Mouse (Mus musculus) urinary bladder, adult 18-20 months (tissue): ENCODE results near the gene Trim75.
"Not testable (repeated sequence)": the region's sequence is repeated elsewhere in the genome, so short reads cannot be mapped to it uniquely, and the experiment has no call there.

Source experiments
- DNase-seq, 2 experiments: peaks; one replicate each; pipeline ENCODE4 v3.0.0; 2022; ENCODE audit warnings: low spot score in 2 of 2, mixed read lengths in 2 of 2

Gene Trim75

DNA sequence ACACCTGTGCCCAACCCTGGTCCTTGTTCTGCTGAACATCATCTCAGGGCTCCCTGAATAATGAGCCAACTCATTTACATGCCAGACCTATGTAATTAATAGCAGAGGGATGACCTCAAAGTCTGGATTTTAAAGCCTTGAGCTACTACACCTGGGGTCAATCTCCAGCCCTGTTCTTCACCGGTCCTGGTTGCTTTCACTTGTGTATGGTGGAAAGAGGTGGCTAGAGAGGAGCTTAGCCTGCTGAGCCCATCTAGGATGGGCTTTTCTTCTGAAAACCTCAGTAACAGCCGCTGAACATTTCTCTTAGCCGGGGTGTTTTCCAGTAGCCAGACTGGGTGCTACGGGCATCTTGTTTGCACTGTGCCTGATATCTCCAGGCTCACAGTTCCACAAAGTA lies at the start of gene Trim75:
TSS of gene Trim75 (minus strand) at position 101 of the 400 bp plus-strand sequence.
- DNase-seq, result no peak

DNA sequence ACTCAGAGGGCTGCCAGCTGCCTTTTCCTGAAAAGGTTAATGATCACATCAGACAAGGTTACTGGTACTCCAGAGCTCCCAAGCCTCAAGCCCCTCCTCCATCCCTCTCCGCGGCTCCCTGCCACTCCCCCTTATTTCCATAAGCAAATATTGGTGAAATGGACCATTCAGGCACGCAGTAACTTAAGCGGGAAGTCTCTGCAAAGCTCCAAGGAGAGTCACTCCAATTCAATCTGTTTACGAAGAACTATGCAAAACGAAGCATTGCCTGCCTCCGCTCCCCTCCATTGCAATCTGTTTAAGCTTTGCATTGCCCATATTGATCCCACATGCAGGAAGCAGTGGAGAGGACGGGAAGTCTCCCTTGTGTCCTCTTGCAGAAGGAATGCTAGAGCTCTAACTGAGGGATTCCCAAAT lies 49.5 kb upstream of the Trim75 start, which contains the start of gene Apela:
TSS of gene Apela (minus strand) at position 220 of the 417 bp plus-strand sequence.
- no peak for DNase-seq

DNA sequence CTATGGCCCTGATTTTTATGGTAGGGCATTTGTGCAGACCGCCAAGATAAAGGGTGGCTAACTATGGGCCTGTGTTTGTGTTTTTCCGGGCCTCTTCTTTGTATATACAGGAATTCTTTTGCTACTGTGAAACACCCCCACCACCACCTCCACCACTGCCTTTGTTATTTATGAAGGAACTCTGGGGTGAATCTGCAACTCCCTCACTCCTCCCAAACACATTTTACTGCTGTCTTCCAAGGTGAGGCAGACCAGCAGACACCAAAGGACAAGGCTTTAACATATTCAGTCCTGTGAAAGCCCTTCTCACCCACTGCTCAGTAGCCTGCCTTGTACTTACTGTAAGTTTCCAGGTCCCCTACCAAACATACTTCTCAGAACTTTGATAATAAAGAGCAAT lies 46.5 kb upstream of the Trim75 start:
- no peak for DNase-seq

DNA sequence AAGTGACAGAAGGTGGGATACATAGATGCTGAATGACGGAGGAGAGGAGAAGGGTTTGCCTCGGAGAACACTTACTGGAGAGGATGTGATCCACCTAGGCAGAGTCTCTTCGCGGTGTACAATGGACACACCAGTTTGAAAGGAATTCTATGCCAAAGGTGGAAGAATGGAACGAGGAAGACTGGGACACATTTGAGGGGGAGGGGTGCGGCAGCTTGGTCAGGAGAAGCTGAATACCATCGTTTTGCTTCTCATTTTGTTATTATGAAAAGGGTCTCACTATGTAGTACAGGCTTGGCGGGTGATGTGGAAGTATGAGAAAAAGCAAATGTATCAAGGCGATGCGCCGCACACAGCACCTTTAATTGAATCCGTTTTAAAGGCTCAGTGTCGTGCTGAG lies 45.4 kb upstream of the Trim75 start:
- no peak for DNase-seq

DNA sequence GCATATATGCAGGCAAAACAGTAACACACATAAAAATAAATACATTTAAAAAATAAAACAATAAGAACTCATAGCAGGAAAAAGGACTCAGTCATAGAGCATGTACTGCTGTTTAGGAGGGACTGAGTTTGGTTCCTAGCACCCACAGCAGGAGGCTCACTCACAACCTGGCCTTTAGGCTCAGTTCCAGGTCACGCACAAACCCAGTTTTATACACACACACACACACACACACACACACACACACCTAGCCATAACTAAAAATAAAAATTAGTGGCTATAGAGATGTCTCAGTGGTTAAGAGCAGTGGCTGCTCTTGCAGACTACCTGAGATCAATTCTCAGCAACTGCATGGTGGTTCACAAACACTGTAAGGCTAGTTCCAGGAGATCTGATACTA lies 44.5 kb upstream of the Trim75 start:
- no peak for DNase-seq

DNA sequence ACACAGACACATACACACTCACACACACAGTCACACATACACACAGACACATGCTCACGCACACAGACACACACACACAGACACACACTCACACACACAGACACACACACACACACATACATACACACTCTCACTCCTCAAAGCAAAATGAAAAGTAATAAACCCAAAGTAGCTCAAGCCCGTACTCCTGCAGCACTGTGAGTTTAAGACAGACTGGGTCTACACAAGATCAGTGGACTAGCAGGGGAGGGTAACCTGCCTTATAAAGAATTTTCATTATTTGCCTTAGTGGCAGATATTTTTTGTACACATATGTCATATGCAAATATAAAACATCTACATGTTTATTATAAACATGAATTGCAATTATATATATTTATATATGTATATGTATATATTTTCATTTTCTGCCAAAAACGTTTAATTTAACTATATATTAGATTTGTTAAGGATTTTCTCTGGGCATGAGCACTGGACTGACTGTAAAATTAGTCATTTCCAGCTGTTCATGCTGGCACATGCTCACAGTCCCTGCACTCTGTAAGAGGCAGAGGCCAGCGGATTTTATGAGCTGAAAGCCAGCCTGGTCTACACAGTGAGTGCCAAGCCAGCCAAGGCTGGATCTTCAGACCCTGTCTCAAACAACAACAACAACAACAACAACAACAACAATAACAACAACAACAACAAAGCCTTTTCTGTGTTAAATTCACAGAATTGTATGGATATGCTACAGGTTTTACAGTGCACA lies 43.3 kb upstream of the Trim75 start:
- DNase-seq, result no peak

DNA sequence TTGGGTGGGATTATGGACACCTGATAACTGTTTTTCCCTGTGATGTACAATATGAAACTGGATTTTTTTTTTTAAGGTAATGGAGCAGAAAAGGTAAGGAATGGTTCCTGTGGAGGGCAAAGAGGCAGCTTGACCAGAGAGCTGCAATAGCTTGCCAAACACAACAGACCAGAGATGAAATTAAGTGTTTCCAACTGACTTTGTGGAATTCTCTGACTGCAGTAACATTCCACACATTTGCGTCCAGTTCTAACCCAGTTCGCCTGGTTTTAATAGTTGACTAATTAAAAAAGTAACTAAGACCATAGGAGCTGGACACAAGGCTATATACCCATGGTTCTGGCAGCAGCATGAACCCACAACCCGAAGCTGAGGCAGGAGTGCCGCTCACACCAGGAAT lies 42.1 kb upstream of the Trim75 start:
- no peak for DNase-seq

DNA sequence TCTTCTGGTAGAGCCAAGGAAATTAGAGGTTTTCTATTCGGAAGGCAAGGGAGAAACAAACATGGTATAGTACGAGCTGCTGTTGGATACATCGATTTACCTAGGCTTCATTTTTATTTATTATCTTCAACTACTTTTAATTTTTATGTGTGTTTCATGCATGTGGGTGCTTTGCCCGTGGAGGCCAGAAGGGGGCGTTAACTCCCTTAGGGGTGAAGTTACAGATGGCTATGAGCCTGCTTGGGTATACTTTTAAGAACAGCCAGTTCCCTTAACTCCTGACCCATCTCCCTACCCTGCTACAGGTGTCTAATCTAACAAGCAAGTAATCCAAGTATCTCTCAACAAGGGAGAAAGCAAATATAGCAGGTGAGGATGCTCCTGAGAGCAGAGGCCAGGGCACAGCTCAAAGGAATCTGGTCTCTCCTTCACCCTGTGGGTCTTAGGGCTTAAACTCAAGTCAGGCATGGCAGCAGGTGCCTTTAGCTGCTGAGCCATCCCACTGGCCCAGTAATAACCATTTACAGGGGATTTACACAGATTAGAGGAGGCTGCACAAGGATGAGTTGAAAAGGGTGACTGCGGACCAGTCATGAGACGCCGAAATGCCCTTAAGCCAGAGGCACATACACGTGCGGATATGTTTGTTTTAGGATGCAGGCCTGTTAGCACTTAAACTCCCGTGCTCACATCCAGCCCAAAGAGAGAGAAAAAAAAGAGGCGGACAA lies 41.5 kb upstream of the Trim75 start:
- no peak for DNase-seq

DNA sequence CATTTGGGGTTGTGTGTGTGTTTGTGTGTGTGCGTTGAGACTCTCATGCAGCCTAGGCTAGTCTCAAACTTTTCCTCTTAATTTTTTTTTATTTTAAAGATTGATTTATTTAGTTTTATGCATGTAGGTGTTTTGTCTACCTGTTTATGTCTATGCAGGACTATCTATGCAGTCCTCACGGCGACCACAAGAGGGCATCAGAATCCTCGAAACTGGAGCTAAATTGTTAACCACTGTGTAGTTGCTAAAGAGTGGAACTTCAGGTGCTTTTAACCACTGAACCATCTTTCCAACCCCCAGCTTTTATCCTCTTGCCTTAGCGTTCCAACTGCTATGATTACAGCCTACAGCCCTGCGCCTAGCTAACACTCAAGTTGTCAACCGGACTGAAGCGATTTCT lies 34.9 kb upstream of the Trim75 start:
- DNase-seq, result peak; percentile 20 to 64

DNA sequence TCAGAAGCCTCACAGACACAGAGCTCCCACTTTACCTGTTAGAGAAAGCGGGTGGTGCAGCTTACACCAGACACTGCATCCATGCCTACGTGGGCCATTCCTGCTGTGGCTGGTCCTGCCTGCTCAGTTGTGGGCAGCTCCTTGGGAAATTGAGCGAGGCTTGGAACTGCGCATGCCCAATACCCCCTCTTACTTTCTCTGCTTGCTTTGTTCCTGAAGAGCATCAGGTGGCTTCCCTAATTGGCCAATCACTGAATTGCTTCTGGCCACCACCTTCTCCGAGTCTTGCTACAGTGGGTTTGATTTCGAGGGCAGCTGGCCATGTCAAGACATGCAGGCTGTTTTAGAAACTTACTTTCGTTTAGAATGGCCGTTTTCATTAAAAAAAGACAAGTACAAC lies 30.8 kb upstream of the Trim75 start, which contains the start of the genes Trim61 and Trim60:
TSS of gene Trim61 (minus strand) at position 101 of the 400 bp plus-strand sequence.
TSS of gene Trim60 (minus strand) at position 162 of the 400 bp plus-strand sequence.
- DNase-seq, result no peak

DNA sequence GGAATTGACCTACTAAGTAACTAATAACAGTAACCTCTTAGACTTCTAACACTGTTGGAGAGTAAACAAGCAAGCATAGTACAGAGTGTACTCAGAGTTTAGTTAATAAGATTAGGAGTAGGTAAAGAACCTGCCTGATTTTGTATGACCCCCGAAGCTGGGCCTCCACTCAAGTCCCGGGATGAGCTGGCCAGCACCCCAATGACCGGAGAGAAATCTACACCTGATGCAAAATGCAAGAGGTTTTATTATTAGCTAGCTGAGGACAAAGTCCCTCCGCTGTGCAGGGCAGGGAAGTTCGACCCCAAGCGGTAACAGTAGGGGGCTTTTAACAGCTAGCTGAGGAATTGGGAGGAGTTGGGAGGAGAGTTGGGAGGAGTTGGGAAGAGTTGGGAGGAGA lies 20.0 kb upstream of the Trim75 start:
- not testable (repeated sequence) for DNase-seq

DNA sequence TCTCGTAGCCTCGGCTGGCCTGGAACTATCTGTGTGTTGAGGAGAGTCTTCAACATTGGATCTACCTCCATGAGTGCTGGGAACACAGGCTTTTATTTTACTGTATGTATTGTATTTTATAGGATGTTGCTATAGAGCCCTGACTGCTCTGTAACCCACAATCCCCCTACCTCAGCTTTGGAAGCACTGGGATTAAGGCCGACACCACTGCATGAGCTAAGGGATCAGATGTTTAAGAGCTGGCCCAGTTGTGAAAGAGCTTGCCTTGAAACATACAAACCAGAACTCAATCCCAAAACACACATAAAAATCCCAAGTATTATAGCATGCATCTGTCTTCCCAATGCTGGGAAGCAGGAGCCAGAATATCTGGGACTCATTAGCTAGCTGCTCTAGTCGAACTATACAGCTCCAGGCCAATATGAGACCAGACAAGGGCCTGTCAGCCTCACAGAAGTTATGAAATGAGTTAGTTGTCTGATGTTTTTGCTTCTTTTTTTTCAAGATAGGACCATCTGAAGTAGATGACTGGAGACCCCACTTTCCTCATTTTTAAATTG lies 11.3 kb upstream of the Trim75 start:
- no peak for DNase-seq

DNA sequence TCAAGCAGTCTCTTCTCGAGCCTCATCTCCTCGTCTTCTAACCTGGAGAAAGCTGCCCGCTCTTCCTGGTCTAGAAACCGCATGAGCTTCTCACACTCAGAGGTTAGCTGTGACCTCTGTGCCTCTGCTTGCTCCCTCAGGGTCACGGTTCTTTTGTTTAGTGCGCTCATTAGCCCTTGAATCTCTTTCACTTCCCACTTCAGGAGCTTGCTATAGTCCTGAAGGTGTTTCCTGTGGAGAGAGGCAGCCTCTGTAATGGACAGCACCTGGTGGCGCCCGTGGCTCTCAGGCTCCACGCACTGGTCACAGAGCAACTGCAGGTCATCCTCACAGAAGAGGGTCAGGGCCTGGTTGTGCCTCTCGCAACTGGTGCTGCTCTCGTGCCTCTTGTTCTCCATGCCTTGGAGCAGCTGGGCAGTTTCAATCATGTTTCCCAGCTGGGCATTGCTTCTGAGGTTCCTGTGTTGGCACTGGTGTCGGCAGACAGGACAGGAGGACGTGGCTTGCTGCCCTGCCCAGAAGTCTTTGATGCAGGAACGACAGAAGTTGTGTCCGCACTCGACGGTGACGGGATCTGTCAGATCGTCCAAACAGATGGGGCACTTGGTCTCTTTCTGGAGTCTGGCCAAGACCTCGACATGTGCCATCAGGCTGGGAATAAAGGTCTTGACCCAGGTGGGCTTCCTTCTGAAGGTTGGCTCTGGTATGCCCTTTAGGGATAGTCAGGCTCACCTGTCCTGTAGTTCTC lies 4.3 kb downstream of the Trim75 start:
- no peak for DNase-seq

DNA sequence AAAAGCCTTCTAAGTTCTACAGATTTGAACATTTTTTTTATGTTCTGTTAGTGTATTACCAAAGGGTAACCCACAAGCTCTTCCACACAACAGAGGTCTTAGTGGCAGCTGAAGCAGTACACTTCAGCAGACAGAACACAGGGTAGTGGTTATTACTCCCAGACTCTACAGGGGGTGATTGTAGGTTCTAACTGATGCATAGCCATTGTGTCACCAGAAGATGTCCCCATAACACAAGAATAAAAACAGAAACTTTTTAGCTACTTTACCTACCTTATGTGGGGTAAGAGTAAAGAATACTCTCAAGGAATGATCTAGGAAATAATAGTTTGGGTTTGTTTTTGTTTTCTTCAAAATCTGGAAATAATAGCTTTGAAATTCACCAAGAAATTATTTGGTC lies 24.8 kb downstream of the Trim75 start:
- no peak for DNase-seq

DNA sequence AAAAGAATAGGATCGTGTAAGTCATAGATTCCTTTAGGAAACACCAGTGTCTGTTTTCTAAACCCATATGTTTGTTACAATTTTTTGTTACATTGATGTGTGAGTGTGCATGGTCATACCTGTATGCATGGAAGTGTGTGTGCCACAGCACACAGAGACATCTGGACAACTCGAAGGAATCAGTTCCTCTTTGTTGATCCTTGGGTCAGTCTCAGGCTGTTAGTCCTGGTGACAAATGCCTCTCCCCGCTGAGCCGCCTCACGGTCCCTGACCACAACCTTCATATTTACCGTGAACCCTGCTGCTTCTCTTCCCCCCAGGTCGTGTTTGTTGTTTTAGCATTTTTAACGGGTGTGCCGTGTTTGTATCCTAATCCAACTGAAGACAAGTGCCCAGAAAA lies 28.6 kb downstream of the Trim75 start:
- DNase-seq, result no peak

DNA sequence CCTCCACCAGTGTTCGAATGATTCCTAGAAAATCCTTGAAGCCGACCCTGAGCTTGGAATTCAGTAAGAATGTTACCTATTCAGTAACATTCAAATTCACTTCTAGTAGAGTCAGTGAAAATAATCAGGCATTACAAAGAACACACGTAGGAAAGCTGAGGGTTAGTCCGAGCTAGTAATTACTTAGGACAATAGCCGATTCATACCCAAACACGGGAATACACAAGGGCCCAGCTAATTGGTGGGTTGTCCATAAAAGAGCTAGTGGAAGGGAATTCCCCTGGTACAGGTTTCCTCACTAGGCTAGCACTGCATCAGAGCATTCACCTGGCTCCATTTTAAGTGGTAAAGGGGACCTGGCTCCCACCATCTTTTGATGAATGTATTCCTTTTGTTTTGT lies 35.5 kb downstream of the Trim75 start:
- no peak for DNase-seq

DNA sequence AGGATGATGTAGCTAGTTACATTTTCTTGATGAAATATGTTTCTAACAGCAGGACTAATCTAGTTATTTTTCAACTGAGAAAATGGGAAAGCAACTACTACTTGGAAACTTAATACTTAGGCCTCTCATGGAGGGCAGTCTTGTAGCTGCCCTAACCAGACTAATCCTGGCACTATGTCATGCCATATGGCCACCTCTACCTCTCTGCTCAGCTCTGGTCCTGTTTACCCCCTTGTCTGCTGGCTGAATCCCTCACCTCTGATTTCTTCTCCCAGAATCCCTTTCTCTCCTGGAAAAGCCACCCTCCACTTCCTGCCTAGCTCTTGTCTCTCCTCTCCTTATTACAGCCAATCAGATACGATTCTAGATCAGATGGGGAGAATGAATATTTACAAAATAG lies 39.3 kb downstream of the Trim75 start:
- no peak for DNase-seq

DNA sequence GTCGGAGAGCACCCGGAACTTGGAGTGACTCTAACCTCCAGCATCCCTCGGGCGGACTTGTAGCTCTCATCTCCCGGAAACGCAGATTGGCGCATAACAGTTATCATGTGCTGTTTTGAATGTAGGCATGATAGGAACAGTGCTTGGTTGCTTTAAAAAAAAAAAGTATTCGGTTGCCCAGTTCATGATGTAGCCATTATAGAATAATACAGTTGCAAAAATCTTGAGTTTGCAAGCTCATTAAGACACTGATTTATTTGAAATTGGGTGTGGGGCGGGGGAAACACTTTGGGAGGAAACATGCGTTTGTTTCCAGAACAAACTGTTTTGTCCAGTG lies 40.0 kb downstream of the Trim75 start:
- DNase-seq, result no peak

DNA sequence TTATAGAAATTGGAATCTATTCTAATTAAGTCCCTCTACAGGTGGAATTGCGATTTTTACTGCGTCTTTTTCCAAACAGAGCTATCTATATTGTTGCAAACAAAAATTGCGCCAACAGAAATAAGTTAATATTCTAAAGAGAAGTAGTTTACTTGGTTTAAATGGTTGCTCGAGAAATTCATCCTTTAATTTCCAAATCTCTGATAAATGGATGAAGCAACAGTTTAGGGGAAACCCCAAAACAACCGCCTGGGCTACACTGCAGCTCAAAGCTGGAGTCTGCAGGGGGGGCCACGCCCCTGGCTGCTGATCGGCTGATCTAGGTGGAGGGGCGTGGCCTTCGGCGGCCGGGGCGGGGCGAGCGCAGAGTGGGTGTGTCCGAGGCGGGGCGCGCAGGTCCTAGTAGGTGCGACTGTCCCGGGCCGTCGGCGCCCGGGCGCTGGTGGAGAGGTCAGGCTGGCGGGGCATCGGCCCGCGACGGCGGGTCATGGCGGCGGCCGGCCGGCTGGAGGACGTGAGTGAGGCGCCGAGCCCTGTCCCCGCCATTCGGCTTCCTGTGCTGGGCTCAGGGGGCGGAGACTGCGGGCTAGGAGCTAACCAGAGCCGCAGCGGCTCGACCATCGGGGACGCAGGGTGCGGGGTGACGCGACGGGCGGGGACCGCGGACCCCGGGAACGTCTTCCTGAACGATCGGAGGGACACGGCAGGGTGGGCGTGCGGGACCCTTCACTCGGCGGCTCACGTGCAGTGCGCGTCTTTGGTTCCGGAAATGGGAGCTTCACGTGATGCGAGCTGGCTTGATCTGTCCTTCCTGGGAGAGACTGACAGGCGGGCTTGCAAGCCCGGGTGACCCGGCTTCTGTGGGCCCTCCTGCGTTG lies 40.6 kb downstream of the Trim75 start, which contains the start of gene Tmem192:
TSS of gene Tmem192 (plus strand) at position 366 of the 878 bp plus-strand sequence.
- peak; percentile 94 to 99 for DNase-seq

DNA sequence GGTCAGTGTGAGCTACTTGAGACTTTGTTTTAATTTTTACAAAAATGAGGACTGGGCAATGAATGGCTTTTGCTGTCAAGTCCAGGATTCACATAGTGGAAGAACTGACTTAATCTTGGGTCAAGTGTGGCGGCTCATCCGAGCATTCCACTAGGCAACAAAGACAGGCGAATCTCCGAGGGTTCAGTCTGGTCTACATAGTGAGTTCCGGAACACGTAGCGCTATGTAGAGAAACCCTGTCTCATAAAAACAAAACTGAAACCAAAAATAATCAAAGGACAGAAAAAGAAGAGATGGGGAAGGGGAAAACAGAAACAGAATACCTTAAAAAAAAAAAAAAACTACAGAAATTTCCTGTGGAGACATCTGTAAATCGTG lies 41.2 kb downstream of the Trim75 start:
- no peak for DNase-seq

DNA sequence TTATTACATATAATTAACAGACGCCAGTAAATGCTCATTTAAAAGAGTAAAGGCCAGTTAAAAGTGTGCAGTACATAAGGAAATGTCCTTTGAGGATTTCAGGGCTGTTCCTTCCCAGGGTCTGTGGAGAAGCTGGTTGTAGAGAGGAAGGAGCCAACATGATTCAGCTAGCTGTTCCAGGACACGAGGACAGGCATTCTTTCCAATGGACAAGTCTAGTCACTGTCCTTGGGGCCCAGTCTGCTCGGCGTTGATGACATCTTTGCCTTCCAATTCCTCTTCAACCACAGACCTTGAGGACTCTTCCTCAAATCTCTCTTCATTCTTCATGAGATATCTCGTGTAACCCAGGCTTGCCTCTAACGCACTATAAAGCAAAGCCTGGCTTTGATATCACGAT lies 42.0 kb downstream of the Trim75 start:
- DNase-seq, result no peak
